Mouse (Mus musculus): ENCODE measurements around the gene Trim43a. TPM values are rescaled to one million over a fixed set of nuclear protein-coding genes. Genes with fewer than 3 reads are reported as not detected.
"Not testable (repeated sequence)": the region's sequence is repeated elsewhere in the genome, so short reads cannot be mapped to it uniquely, and the experiment has no call there.

Gene Trim43a
- polyA plus RNA-seq, 1 experiment from 2014 or later: not detected

DNA sequence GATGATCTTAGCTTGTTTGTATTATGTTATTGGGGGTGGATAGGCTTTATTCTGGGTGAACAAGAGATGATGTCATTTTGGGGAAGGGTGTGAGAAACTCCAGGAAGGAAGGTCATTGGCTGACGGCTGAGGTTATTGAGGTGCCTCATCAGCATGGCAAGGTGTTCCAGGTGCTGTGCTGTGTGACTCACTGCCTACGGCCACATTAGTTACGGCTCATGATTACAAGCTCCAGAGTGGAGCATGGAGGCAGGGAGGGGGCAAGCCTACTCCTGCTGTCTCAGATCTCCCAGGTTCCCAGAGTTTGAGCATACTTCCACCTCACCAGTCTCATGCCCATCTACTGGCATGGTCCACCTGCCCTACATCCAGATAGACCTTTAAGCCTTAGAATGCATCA is 10.2 kb upstream of the Trim43a start:
- 96% methylated on average over 3 of the region's 3 CpGs for WGBS
- H3K4me1 ChIP-seq; H3K27me3 ChIP-seq (ENCODE audit: poor library complexity, severe bottlenecking); DNase-seq (ENCODE audit: extremely low spot score, low spot score); H3K27ac ChIP-seq; H3K4me3 ChIP-seq: not testable (repeated sequence)
- peaks cover 35% of the 10 kb centered on the region for H3K9me3 ChIP-seq
- H3K36me3 ChIP-seq (replicated peaks): peaks cover 46% of the 10 kb centered on the region

DNA sequence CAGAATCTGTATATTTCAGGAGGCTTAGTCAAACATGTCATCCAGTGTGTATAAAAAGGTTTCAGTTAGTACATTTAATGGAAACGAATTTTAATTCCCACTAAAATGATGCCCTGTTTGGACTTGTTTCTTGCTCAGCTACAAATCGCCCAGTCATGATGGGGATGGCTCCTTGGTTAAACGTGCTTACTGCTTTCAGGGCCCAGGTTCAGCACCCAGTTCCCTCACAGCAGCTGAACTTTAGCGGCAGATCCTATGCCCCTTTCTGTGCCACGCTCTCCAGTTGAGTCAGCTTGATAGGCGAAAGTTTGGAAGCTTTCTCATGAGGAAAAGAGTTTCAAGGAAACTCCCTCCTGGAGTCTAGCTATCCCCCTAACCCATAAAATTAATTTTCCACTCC is 13.0 kb downstream of the Trim43a start:
- 83% methylated on average over 6 of the region's 6 CpGs for WGBS
- H3K4me1 ChIP-seq; H3K4me3 ChIP-seq; H3K36me3 ChIP-seq (replicated peaks); H3K9me3 ChIP-seq; H3K27me3 ChIP-seq (ENCODE audit: poor library complexity, severe bottlenecking); H3K27ac ChIP-seq; DNase-seq (ENCODE audit: extremely low spot score, low spot score): not testable (repeated sequence)

DNA sequence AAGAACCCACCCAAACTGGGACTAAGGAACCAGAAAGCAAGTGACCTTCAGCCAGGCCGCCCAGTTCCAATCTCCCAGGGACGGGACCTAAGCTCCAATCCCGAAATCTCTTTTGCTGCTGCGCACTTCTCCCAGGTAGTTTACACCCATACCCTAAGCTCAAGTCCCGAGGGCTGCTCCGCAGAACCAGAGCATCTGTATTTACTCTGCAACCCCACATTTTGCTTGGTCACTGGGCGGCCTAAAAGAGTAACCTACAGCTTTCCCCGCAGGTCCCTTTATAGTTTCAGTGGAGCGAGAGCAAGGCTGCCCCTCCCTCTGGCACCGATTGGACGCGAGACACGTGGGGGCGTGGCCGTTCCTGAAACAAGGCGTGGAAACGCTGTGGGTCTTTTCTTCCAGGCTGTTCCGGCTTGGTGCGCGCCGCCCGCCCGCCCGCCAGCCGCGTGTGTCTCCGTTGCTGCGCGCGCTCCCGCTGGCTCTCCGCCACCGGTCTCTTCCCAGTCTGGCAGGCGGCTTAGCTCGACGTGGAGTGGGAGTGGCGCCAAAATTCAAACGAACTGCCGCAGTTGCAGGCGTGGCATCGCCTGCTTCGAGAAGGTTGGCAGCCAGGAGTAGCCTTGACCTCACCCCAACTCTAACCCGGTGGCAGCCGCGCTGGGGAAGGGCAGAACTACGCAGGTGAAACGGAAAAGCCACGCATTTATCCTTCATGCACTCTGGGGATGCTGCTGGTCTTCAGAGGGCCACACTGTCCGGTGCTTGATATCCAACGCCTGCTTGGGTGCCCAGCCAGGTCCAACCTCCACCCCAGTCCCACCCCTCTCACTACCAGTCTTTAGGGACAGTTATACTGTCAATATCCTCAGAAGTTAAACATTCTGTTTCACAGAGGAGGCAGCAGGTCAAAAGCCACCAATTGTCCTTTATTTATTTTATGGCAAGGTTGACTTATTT is 18.8 kb downstream of the Trim43a start:
- not testable (repeated sequence) for H3K36me3 ChIP-seq (replicated peaks); H3K27me3 ChIP-seq (ENCODE audit: poor library complexity, severe bottlenecking); H3K4me1 ChIP-seq; H3K9me3 ChIP-seq
- Histone ChIP-seq H3K4me3 (peak overlapping the region; percentile 48), H3K27ac (peak overlapping the region; percentile 77)
- 2% methylated on average over 49 of the region's 50 CpGs for WGBS
- DNase-seq (ENCODE audit: extremely low spot score, low spot score): peak; percentile 87

DNA sequence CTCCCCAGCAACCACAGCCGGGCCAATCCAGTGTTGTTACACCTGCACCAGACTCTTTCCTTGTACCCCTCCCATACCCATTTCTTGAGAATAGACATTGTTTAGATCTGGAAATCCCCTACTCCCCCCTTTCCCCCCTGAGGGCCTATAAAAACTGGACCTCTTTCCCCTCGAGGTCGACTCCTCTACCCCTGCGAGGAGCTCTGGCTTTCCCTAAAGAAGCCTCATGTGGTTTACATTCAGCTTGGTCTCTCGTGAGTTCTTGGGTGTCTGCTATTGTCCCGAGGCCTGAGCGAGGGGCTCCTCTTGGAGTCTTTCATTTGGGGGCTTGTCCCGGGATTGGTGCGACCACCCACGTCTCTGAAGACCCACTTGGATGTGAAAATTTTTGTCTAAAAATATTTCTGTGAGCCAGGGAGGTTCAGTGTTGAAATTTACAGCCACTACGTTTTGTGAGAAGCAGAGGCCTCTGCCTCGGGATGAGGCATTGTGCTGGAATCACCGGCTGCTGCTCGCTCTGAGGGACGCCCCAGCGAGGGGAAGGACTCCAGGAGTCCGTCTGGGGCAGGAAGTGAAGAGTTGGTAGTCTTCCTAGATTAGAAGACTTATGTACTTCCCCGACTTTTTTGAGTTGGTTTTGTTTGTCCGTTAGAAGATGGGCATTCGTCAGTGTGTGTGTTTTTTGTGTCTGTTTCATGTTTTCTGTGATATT is 45.3 kb downstream of the Trim43a start:
- not testable (repeated sequence) for H3K36me3 ChIP-seq (replicated peaks); H3K4me3 ChIP-seq; H3K9me3 ChIP-seq; H3K4me1 ChIP-seq; H3K27ac ChIP-seq; H3K27me3 ChIP-seq (ENCODE audit: poor library complexity, severe bottlenecking); DNase-seq (ENCODE audit: extremely low spot score, low spot score)
- WGBS: 82% methylated on average over 16 of the region's 20 CpGs

DNA sequence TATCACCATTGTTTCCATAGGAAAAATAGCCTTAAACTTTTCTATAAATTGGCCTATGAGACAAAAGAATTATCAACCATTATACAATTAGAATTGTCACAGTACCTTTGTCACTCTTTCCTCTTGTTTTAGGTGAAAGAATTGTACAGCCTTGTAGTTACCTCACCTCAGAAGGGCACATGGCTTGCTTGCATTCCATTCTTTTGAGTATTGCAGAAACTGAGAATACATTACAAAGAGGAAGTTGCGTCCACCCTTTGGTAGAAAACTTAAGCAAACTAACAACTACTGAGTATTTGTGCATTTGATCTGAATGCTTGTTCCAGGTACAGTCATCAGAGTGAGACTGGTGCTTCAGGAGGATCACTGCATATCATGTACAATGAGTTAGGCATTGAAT is 57.4 kb downstream of the Trim43a start:
- H3K27ac ChIP-seq; H3K9me3 ChIP-seq; DNase-seq (ENCODE audit: extremely low spot score, low spot score); H3K36me3 ChIP-seq (replicated peaks); H3K4me3 ChIP-seq; H3K27me3 ChIP-seq (ENCODE audit: poor library complexity, severe bottlenecking); H3K4me1 ChIP-seq: not testable (repeated sequence)
- 85% methylated on average over 1 of the region's 1 CpGs for WGBS

Other genes starting within 250 kb of the Trim43a start
- 20.3 and 21.5 TPM in 2 replicates for gene Snx14, start 141.9 kb upstream of the Trim43a start, polyA plus RNA-seq (2016; fragmentation: Nextera tagmentation; extraction: Ambion mirVana)
- gene Gm20537, start 124.3 kb upstream of the Trim43a start, polyA plus RNA-seq (2016; fragmentation: Nextera tagmentation; extraction: Ambion mirVana): 0.48 and 1.1 TPM in 2 replicates
- gene Syncrip, start 98.3 kb upstream of the Trim43a start, polyA plus RNA-seq (2016; fragmentation: Nextera tagmentation; extraction: Ambion mirVana): 139 and 142 TPM in 2 replicates
- 5.7 and 5.8 TPM in 2 replicates for gene Zfp949, start 32.9 kb upstream of the Trim43a start, polyA plus RNA-seq (2016; fragmentation: Nextera tagmentation; extraction: Ambion mirVana)
- gene Mthfsl, start 139.4 kb downstream of the Trim43a start, polyA plus RNA-seq (2016; fragmentation: Nextera tagmentation; extraction: Ambion mirVana): 24.3 and 25.0 TPM in 2 replicates
- not detected in 2 replicates for gene Bcl2a1d, start 151.0 kb downstream of the Trim43a start, polyA plus RNA-seq (2016; fragmentation: Nextera tagmentation; extraction: Ambion mirVana)